Mouse (Mus musculus): ENCODE data around the gene Esyt1. TPM values are rescaled to one million over a fixed set of nuclear protein-coding genes. Genes with fewer than 3 reads are reported as not detected.
"Not testable (repeated sequence)": the region's sequence is repeated elsewhere in the genome, so short reads cannot be mapped to it uniquely, and the experiment has no call there.

Esyt1 gene
- total RNA-seq (2021) = 1 to 10 TPM; 5.5 TPM
- long read RNA-seq, experiment 1, partial matches to known transcripts = 2 of 4 reads
- long read RNA-seq, experiment 1, other reads (novel, unspliced or antisense) = 1 of 4 reads
- long read RNA-seq, experiment 2, transcript Esyt1-201 (31 exons, 3,981 nt) = major isoform, 5 of 6 reads
- long read RNA-seq, experiment 2, partial matches to known transcripts = 1 of 6 reads
- long read RNA-seq, experiment 2, other reads (novel, unspliced or antisense) = 0 of 6 reads

DNA sequence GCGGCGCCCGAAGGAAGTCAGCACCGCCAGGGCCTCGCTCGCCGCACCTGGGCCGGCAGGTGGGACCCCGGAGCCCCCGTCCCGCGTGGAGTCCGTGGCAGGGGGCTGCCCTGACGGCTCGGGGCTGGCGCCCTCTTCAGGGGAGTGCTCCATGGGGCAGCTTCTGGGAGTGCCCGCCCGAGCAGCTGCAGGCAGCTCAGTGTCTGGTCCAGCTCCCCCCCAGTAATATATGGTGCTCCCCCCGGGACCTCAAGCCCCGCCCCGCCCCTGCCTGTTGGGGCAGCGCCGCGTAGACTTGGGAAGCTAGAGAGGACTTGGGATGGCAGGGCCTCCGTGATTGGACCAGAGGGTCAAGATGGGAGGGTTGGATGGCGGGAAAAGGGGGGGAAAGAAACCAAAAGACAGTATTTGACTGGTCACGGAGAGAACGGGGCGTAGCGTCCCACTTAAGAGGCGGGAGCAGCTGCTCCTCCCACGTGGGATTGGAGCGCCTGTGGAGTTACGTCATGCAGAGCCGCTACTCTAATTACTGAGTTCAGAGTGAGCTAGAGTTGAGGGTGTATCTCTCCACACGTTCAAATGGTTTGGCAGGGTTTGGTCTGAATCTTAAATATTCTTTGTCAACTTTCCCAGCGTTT is at the start of gene Esyt1:
Gene Esyt1 (minus strand): TSS at position 201 of the 638 bp plus-strand sequence.
- TF ChIP-seq CTCF (conservative IDR thresholded peaks at IDR 0.05) = peak; percentile 68
- DNase-seq (ENCODE audit: low spot score in 2 of 2) = peak; percentile 83 to 93
- Histone ChIP-seq H3K27ac (peak within 1 kb of the TSS; percentile 65), H3K4me3 (peak within 1 kb of the TSS; percentile 92)

DNA sequence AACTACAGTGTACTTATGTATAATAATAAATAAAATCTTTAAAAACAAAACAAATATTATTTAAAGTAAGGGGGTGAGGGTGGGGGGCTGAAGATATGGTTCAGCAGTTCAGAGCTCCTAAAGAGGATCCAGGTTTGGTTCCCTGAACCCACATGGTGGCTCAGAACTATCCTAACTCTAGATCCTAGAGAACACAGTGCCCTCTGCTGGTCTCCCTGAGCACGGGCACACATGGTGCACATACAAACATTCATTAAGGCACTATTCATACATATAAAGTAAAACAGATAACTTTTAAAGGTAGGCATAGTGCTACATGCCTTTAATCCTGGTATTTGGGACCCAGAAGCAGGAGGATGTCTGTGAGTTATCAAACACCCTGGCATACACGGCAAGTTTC is 49.4 kb upstream of the Esyt1 start:
- no peak for DNase-seq (ENCODE audit: low spot score in 2 of 2)
- H3K4me3 ChIP-seq = no peak overlapping the region
- H3K27ac ChIP-seq = no peak overlapping the region
- peak; percentile 55 for TF ChIP-seq CTCF (conservative IDR thresholded peaks at IDR 0.05)

DNA sequence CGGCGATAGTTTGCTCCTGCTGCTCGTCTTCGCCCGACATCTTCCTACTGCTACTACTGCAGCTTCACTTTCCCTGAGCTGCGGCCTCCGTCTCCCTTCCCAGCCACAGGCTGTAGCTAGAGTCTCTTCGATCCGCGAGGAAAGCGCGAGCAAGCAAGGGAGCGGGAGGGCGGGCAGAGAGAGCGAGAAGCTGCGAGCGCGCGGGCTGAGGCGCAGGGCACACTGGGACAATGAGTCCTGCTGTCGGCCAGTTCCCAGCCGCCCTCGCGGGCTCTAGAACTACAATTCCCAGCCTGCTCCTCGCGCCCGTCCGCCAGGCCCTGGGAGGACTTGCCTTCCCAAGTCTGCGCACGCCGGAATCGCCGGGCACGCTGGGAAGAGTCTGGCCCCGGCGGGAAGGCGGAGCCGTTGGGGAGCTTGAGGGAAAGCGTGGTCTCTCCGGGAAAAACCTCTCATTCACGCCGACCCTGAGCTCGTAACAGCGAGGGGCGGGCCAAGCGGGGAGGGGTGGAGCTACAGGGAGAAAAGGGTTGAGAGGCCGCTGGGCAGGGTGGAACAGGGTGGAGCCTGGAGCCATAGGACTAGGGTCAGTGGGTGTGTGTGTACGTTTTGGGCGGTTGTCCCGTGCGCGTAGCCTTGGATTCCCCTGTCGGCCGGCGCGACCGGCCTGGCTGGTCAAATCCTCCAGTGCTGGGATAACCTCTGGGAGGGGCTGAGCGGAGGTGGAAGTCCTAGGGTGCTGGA is 40.3 kb upstream of the Esyt1 start, which contains the start of gene Pa2g4:
Gene Pa2g4 (minus strand): TSS at position 200 of the 744 bp plus-strand sequence.
- DNase-seq (ENCODE audit: low spot score in 2 of 2) = peak; percentile 98 to 99
- 0 out of 2 replicates have a peak, but pooled peaks have one; percentile 8 for TF ChIP-seq CTCF (conservative IDR thresholded peaks at IDR 0.05)
- H3K27ac ChIP-seq = peak within 1 kb of the TSS; percentile 93
- H3K4me3 ChIP-seq = peak within 1 kb of the TSS; percentile 76

DNA sequence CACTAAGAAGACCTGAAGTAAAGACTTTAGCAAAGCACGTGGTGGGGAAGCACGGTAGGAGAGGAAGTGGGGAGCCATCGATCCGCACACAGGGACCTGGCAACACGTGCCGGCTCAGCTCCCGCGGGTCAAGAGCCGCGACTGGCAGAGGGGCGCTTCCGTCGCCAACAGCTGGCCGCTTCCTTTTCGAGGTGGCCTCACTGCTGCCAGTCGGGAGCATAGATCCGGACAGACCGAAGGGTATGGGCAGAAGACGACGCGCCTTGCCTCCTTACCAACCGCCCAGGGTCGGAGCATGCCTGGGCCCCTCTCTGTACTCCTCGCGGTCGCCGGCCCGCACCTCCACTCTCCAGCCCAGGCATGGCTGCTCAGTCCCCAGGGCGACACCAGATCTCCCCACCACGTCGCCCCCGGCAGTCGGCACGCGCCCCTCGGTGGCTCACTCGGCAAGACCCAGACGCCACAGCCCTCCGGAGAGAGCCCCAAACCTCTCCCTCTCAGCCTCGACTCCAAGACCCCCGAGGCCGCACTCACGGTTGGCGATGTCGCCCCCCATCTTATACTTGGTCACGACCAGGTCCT is 39.6 kb upstream of the Esyt1 start:
- no peak for TF ChIP-seq CTCF (conservative IDR thresholded peaks at IDR 0.05)
- no peak for DNase-seq (ENCODE audit: low spot score in 2 of 2)
- H3K27ac ChIP-seq = peak overlapping the region; percentile 93

DNA sequence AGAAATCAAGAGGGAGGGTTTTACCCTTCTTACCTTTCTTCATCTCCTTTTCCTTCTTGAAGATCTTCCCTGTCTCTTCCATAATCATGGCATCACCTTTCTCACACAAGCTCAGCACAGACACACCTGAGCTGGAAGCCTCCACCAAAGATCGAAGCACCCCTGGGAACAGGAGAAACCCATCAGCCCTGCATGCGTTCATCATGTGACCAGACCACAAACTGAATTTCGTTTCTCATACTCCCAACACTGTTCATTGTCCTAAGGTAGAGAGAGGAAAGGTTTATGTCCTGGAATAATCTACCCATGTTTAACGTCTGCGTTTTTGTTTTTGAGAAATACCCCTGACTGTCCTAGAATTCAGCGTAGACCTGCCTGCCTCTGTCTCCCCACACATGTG is 37.9 kb upstream of the Esyt1 start:
- TF ChIP-seq CTCF (conservative IDR thresholded peaks at IDR 0.05) = no peak
- no peak overlapping the region for H3K27ac ChIP-seq
- no peak for DNase-seq (ENCODE audit: low spot score in 2 of 2)
- H3K4me3 ChIP-seq = no peak overlapping the region

More for the DNA sequence above, 39.6 kb upstream of the Esyt1 start:
- peak overlapping the region; percentile 76 for H3K4me3 ChIP-seq

DNA sequence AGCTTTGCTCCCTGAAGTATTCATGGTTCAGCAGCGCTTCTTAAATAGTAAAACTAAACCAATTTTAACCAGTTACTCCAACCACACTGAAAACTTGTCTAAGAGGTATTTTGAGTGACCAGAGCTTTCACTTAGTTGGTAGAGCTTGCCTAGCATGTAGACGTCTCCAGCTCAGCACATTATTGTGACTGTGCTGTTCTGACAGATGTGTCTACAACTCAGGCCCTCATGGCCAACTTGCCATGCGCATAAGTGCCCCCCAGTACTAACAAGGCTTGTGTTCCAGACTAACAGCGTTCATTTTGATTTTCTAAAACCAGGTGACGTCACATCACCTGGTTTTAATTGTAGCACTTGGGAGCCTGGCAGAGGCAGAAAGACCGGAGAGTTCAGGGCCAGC is 31.3 kb upstream of the Esyt1 start:
- Histone ChIP-seq H3K27ac (no peak overlapping the region), H3K4me3 (no peak overlapping the region)
- no peak for TF ChIP-seq CTCF (conservative IDR thresholded peaks at IDR 0.05)
- DNase-seq (ENCODE audit: low spot score in 2 of 2) = no peak

DNA sequence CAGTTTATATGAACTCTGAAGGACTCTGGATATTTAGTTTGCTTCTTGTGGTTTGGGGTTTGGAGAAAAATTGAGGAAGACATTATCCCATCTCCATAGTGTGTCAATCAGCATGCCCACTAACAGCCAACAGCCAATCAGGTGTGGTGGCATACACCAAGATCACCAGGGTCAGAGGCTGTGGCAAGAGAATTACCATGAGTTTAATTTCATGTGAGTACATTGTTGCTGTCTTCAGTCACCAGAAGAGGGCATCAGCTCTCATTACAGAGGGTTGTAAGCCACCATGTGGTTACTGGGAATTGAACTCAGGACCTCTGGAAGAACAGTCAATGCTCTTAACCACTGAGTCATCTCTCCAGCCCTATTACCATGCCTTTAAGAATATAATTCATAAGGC is 30.6 kb upstream of the Esyt1 start:
- TF ChIP-seq CTCF (conservative IDR thresholded peaks at IDR 0.05) = peak; percentile 63
- DNase-seq (ENCODE audit: low spot score in 2 of 2) = no peak
- Histone ChIP-seq H3K4me3 (no peak overlapping the region), H3K27ac (no peak overlapping the region)

DNA sequence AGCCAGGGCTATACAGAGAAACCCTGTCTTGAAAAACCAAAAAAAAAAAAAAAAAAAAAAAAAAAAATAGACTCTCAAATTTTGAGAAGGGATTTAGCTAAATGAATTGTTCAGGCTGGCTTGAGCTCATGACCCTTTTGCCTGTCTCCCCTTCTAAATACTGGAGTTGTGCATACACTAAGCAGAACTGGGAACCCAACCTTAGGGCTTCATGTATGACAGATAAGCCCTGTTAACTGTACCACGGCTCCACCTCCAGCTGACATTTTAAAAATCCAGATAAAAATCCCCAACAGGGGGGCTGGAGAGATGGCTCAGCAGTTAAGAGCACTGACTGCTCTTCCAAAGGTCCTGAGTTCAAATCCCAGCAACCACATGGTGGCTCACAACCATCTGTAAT is 29.9 kb upstream of the Esyt1 start:
- not testable (repeated sequence) for DNase-seq (ENCODE audit: low spot score in 2 of 2); H3K4me3 ChIP-seq; H3K27ac ChIP-seq

DNA sequence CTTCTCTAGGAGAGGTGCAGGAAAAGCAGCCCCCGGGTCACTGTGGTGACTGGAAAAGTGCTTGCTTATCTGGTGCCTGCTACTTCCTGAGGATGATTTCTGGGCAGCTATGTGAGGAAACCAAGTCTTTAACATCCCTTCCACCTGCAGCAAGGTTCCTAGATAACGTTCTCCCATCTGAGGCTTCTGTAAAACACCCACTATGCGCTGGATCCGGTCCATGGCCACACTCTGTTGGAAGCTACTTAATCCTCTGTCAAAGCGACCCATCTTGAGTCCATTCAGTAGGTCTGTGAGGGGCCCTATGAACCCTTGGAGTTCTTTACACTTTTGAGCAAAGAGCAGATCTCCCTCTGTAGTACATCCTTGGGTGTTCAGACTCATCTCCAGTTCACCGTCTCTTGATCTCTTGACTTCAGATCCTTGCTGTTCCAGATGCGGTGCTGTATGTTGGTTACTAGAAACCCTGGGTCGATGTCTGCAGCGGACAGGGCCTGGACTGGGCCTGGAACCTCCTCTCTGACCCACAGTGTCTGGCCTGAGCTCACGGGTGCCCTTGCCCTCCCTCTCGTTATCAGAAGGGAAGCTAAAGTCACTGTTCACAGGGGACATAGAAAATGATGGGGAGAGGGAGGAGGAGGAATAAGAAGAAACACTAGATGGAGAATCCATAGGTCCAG is 24.6 kb upstream of the Esyt1 start:
- not testable (repeated sequence) for H3K4me3 ChIP-seq; DNase-seq (ENCODE audit: low spot score in 2 of 2); H3K27ac ChIP-seq

DNA sequence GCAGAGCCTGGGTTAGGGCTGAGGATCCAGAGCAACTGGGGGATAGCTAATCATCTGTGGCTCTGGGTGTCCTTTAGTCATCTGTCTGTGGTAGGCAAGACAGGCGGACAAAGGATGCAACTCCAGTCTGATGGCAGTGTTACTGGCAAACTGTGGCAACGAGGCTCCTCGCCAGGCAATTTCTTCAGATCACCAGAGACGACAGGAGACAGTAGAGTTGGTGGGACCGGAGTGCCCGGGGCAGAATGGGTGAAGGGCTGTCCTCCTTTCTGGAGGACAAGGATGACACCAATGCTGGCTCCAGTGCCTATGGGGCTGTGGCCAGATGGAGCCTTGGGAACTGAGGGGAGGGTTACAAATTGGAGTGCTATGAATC is 24.0 kb upstream of the Esyt1 start:
- 0 out of 2 replicates have a peak overlapping the region, but pooled peaks have one; percentile 20 for H3K27ac ChIP-seq
- not testable (repeated sequence) for DNase-seq (ENCODE audit: low spot score in 2 of 2); H3K4me3 ChIP-seq

DNA sequence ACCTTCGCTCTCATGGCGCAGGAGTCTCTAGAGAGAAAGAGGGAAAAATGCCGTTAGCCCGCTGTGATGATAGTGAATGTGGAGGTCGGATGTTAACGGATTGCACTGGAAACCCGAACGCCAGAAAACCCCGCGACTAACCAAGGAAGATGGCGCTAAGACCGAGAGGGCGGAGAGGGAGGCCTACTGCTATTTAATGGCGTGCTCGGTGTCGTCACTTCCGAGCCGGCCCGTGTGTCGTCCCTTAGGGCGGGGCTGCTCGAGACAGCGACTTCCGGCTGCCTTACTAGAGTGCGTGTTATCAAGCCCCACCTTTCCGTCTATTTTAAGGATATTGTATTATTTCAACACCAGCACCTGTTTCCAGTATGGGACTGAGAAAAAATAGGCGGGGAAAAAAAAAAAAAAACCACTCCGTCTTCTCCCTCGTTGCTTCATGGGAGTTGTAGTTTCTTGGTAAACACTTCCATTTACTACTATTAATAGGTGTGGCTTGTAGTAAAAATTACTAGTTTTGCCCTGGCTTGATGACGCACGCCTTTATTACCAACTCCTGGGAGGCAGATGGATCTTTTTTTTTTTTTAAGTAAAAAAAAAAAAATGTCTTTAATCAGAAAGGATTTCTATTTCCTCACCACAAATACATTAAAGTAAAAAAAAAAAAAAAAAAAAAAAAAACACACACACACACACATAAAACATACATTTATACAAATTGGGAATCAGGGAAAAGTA is 23.4 kb upstream of the Esyt1 start, which contains the start of gene Rpl41:
Gene Rpl41 (minus strand): TSS at position 359 of the 735 bp plus-strand sequence.
- DNase-seq (ENCODE audit: low spot score in 2 of 2) = peak; percentile 89 to 94
- Histone ChIP-seq H3K27ac (peak within 1 kb of the TSS; percentile 98), H3K4me3 (peak within 1 kb of the TSS; percentile 75)
- no peak for TF ChIP-seq CTCF (conservative IDR thresholded peaks at IDR 0.05)

DNA sequence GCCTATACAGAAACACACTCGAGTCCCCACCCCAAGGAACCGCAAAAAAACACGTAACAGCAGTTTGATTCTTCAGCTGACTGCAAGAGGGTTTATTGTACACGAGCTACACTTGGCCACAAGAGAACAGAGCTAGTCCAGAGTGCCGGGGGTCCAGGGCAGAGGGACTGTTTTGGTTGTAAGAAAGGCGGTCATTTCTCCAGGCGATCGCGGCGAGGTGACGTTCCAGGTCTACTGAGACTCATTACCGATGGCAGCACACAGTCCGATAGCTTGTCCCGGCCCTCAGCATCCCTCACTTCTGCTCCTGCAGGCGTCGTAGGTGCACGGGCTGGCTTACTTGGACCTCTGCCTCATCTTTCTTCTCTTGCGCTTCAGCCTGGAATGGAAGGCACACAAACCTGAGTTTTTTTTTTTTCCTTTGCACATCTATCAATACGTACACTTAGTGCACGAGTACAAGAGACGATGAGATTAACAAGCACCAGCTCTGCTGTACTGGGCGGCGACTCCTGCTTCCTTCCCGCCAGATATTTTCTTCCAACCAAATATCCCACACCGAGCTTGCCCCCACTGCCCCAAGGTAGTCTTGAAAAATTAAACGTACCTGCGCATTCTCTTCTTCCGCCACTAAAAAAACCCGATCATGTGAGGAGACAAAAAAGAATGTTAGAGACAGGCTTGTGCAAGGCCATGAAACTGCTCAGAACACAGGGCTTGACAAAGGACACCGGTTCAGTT is 22.6 kb upstream of the Esyt1 start:
- Histone ChIP-seq H3K4me3 (peak overlapping the region; percentile 75), H3K27ac (peak overlapping the region; percentile 98)
- DNase-seq (ENCODE audit: low spot score in 2 of 2) = not testable (repeated sequence)

All from layer of hippocampus, adult 2 months (tissue).